In the genomic region with DNA sequence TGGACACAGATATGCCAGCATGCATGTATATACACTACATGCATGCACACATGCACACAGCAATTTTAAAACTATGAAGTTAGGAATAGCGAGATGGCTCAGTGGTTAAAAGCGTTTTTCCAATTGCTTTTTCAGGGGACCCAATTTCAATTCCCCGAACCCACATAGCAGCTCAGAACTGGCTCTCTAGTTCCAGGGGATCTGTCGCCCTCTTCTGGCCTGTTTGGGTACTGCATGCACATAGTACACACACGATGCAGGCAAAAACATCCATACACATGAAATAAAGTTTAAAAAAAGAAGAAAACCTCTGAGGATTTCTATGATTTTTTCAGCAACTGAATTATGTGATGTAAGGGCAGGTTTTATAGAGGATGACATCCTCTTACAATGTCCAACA, we compare ENCODE assay signal across 12 mouse cellular contexts. TPM values are rescaled to one million over a fixed set of nuclear protein-coding genes. Genes with fewer than 3 reads are reported as not detected.
DNase-seq lines count a peak whose midpoint lies in the region; ATAC-seq and TF ChIP-seq lines count a peak whose summit lies in the region.
"Had no signal": no experiment of that assay in that cellular context is flagged by ENCODE, and none has a peak within 500 bp of the region (broad histone marks: within the 10 kb centered on the region; RNA-seq: fewer than 3 reads in every experiment).

No protein-coding gene starts in this region.

- H3K27ac ChIP-seq in left cerebral cortex, adult 2 months, result no peak overlapping the region
- no peak overlapping the region for H3K27ac ChIP-seq in embryonic facial prominence, embryonic 11.5 days (replicated peaks; ENCODE audit: low read depth, low read length)
- H3K27ac ChIP-seq: limb, embryonic 13.5 days had no signal

- no peaks in the 10 kb centered on the region for H3K27me3 ChIP-seq in E14TG2a.4 (ENCODE audit: insufficient read depth, low read length)
- H3K27me3 ChIP-seq in embryonic facial prominence, embryonic 11.5 days (ENCODE audit: control insufficient read depth, insufficient read depth, low read length), result no peaks in the 10 kb centered on the region
- H3K27me3 ChIP-seq: limb, embryonic 13.5 days had no signal

- no peaks in the 10 kb centered on the region for H3K36me3 ChIP-seq in E14TG2a.4 (ENCODE audit: insufficient read depth, low read length)
- H3K36me3 ChIP-seq in embryonic facial prominence, embryonic 11.5 days (replicated peaks; ENCODE audit: control insufficient read depth, insufficient read depth, low read depth, low read length), result no peaks in the 10 kb centered on the region
- H3K36me3 ChIP-seq: limb, embryonic 13.5 days had no signal

- H3K4me2 ChIP-seq in embryonic facial prominence, embryonic 11.5 days (ENCODE audit: low read depth, low read length), result no peak overlapping the region
- H3K4me2 ChIP-seq: heart, embryonic 11.5 days; limb, embryonic 13.5 days had no signal

- DNase-seq in cerebellum, postnatal 10 days, result peak; percentile 27 to 36
- DNase-seq in cerebellum, adult 9-11 months, result no peak
- DNase-seq in left cerebral cortex, adult 2 months (ENCODE audit: extremely low spot score in 1 of 2, low spot score in 2 of 2), result no peak
- DNase-seq in left cerebral cortex, postnatal 10 days (ENCODE audit: extremely low spot score in 1 of 2, low spot score in 2 of 2), result no peak
- DNase-seq in embryonic facial prominence, embryonic 11.5 days (ENCODE audit: low spot score), result peak; percentile 5

- H3K4me3 ChIP-seq in left cerebral cortex, adult 2 months, result no peak overlapping the region
- no peak overlapping the region for H3K4me3 ChIP-seq in E14TG2a.4 (replicated peaks; ENCODE audit: low read length)
- H3K4me3 ChIP-seq in embryonic facial prominence, embryonic 11.5 days (ENCODE audit: low read depth, low read length), result no peak overlapping the region
- H3K4me3 ChIP-seq: limb, embryonic 13.5 days had no signal

- no peak for ATAC-seq in embryonic facial prominence, embryonic 11.5 days (replicated peaks; ENCODE audit: insufficient number of reproducible peaks, low FRiP score, low TSS enrichment, low read depth)
- ATAC-seq in granulocyte monocyte progenitor cell, adult 5-6 weeks (replicated peaks; ENCODE audit: poor library complexity, severe bottlenecking), result no peak
- ATAC-seq in megakaryocyte, adult 5-6 weeks (ENCODE audit: poor library complexity, severe bottlenecking), result no peak

- intact Hi-C loops in left cerebral cortex, adult 2 months (cut with DNase I), result no loop called here
- intact Hi-C loops in left cerebral cortex, postnatal 10 days (cut with DNase I), result no loop called here

- H3K9me3 ChIP-seq in E14TG2a.4 (ENCODE audit: low read length), result no peaks in the 10 kb centered on the region
- H3K9me3 ChIP-seq in embryonic facial prominence, embryonic 11.5 days (replicated peaks; ENCODE audit: control insufficient read depth, low read length), result 0 out of 2 replicates have a peak, but pooled peaks cover 3% of the 10 kb centered on the region

- peak; percentile 39 for TF ChIP-seq CTCF in left cerebral cortex, adult 2 months (IDR thresholded peaks at IDR 0.05)
- TF ChIP-seq CTCF in E14TG2a.4 (conservative IDR thresholded peaks at IDR 0.05; ENCODE audit: low read length), result peak; percentile 97

- H3K9ac ChIP-seq in embryonic facial prominence, embryonic 11.5 days (replicated peaks; ENCODE audit: low read length), result no peak overlapping the region
- H3K9ac ChIP-seq: limb, embryonic 13.5 days had no signal

- WGBS in embryonic facial prominence, embryonic 11.5 days, result 65% methylated on average over 5 of the region's 5 CpGs

- H3K4me1 ChIP-seq in E14TG2a.4 (replicated peaks; ENCODE audit: low read depth, low read length), result no peaks in the 10 kb centered on the region
- no peaks in the 10 kb centered on the region for H3K4me1 ChIP-seq in embryonic facial prominence, embryonic 11.5 days (ENCODE audit: control insufficient read depth, insufficient read depth, low read length)
- H3K4me1 ChIP-seq: limb, embryonic 13.5 days had no signal

RNA-seq across cellular contexts. Expression of gene Olfr1349, which starts 3.4 kb away (rescaled TPM):
- not detected for total RNA-seq in left cerebral cortex, adult 2 months (2021)
- not detected for total RNA-seq in left cerebral cortex, postnatal 10 days (2021)
- not detected in 2 replicates for polyA plus RNA-seq in embryonic facial prominence, embryonic 11.5 days (2014; fragmentation: Nextera tagmentation; extraction: Ambion mirVana)
- total RNA-seq in granulocyte monocyte progenitor cell, adult 5-6 weeks (2014; fragmentation: Nextera tagmentation), result not detected in 2 replicates
- not detected in 2 replicates for total RNA-seq in granulocyte monocyte progenitor cell, adult 5-6 weeks (2017)
- total RNA-seq in megakaryocyte, adult 5-6 weeks (2015), result not detected in 2 replicates
- not detected in 2 replicates for total RNA-seq in megakaryocyte, adult 5-6 weeks (2017)
- total RNA-seq: common myeloid progenitor, adult 5-6 weeks had no signal
- polyA plus RNA-seq: limb, embryonic 13.5 days; stomach, embryonic 16.5 days had no signal

RNA-seq across cellular contexts. Expression of gene Olfr1348, which starts 17.6 kb away (rescaled TPM):
- total RNA-seq in left cerebral cortex, adult 2 months (2021), result not detected
- not detected for total RNA-seq in left cerebral cortex, postnatal 10 days (2021)
- not detected in 2 replicates for polyA plus RNA-seq in embryonic facial prominence, embryonic 11.5 days (2014; fragmentation: Nextera tagmentation; extraction: Ambion mirVana)
- not detected in 2 replicates for total RNA-seq in granulocyte monocyte progenitor cell, adult 5-6 weeks (2014; fragmentation: Nextera tagmentation)
- total RNA-seq in granulocyte monocyte progenitor cell, adult 5-6 weeks (2017), result not detected in 2 replicates
- not detected in 2 replicates for total RNA-seq in megakaryocyte, adult 5-6 weeks (2015)
- total RNA-seq in megakaryocyte, adult 5-6 weeks (2017), result not detected in 2 replicates
- total RNA-seq: common myeloid progenitor, adult 5-6 weeks had no signal
- polyA plus RNA-seq: heart, embryonic 11.5 days; limb, embryonic 13.5 days; stomach, embryonic 16.5 days had no signal

RNA-seq across cellular contexts. Expression of gene Olfr1347, which starts 26.6 kb away (rescaled TPM):
- not detected for total RNA-seq in left cerebral cortex, adult 2 months (2021)
- not detected for total RNA-seq in left cerebral cortex, postnatal 10 days (2021)
- polyA plus RNA-seq in embryonic facial prominence, embryonic 11.5 days (2014; fragmentation: Nextera tagmentation; extraction: Ambion mirVana), result not detected in 2 replicates
- total RNA-seq in granulocyte monocyte progenitor cell, adult 5-6 weeks (2014; fragmentation: Nextera tagmentation), result not detected in 2 replicates
- total RNA-seq in granulocyte monocyte progenitor cell, adult 5-6 weeks (2017), result not detected in 2 replicates
- not detected in 2 replicates for total RNA-seq in megakaryocyte, adult 5-6 weeks (2015)
- not detected in 2 replicates for total RNA-seq in megakaryocyte, adult 5-6 weeks (2017)
- total RNA-seq: common myeloid progenitor, adult 5-6 weeks had no signal
- polyA plus RNA-seq: heart, embryonic 11.5 days; limb, embryonic 13.5 days; stomach, embryonic 16.5 days had no signal

RNA-seq across cellular contexts. Expression of gene Olfr1350, which starts 38.5 kb away (rescaled TPM):
- not detected for total RNA-seq in left cerebral cortex, adult 2 months (2021)
- not detected for total RNA-seq in left cerebral cortex, postnatal 10 days (2021)
- polyA plus RNA-seq in embryonic facial prominence, embryonic 11.5 days (2014; fragmentation: Nextera tagmentation; extraction: Ambion mirVana), result not detected in 2 replicates
- not detected in 2 replicates for total RNA-seq in granulocyte monocyte progenitor cell, adult 5-6 weeks (2014; fragmentation: Nextera tagmentation)
- total RNA-seq in granulocyte monocyte progenitor cell, adult 5-6 weeks (2017), result not detected in 2 replicates
- total RNA-seq in megakaryocyte, adult 5-6 weeks (2015), result not detected in 2 replicates
- total RNA-seq in megakaryocyte, adult 5-6 weeks (2017), result not detected in 2 replicates
- total RNA-seq: common myeloid progenitor, adult 5-6 weeks had no signal
- polyA plus RNA-seq: heart, embryonic 11.5 days; limb, embryonic 13.5 days; stomach, embryonic 16.5 days had no signal

RNA-seq across cellular contexts. Expression of gene Olfr5, which starts 39.4 kb away (rescaled TPM):
- not detected for total RNA-seq in left cerebral cortex, adult 2 months (2021)
- total RNA-seq in left cerebral cortex, postnatal 10 days (2021), result not detected
- polyA plus RNA-seq in embryonic facial prominence, embryonic 11.5 days (2014; fragmentation: Nextera tagmentation; extraction: Ambion mirVana), result not detected in 2 replicates
- not detected in 2 replicates for total RNA-seq in granulocyte monocyte progenitor cell, adult 5-6 weeks (2014; fragmentation: Nextera tagmentation)
- 0.04 TPM in 1 of 2 replicates, not detected in the other for total RNA-seq in granulocyte monocyte progenitor cell, adult 5-6 weeks (2017)
- total RNA-seq in megakaryocyte, adult 5-6 weeks (2015), result not detected in 2 replicates
- total RNA-seq in megakaryocyte, adult 5-6 weeks (2017), result not detected in 2 replicates
- total RNA-seq: common myeloid progenitor, adult 5-6 weeks had no signal
- polyA plus RNA-seq: heart, embryonic 11.5 days; limb, embryonic 13.5 days; stomach, embryonic 16.5 days had no signal

Comparison
In these comparisons a context has a peak if more than half of its experiments do, and no peak if none do; other contexts are left out.
1. DNase-seq: peak in cerebellum, postnatal 10 days (2 of 2) and embryonic facial prominence, embryonic 11.5 days (single experiment); none in cerebellum, adult 9-11 months (single experiment), left cerebral cortex, adult 2 months (0 of 2) and left cerebral cortex, postnatal 10 days (0 of 2).